Mouse (Mus musculus): ENCODE data around the gene Ppp1r37. TPM values are rescaled to one million over a fixed set of nuclear protein-coding genes. Genes with fewer than 3 reads are reported as not detected.

Ppp1r37 gene
- polyA plus RNA-seq, 1 experiment from 2014 or later: 18.3 TPM

GRCm38 (mm10) chr7:19561431-19561764 lies 1.5 kb downstream of the Ppp1r37 start:
- H3K36me3 ChIP-seq (ENCODE audit: control insufficient read depth, insufficient read depth, low read length): peaks cover 13% of the 10 kb centered on the region
- 0% methylated on average over 11 of the region's 11 CpGs for WGBS
- peak overlapping the region; percentile 95 for H3K9ac ChIP-seq (ENCODE audit: low read length)
- peak overlapping the region; percentile 88 for H3K27ac ChIP-seq (ENCODE audit: low read length)
- ATAC-seq (ENCODE audit: low read depth): peak; percentile 5; the same call in 1 of the 2 replicates
- no peaks in the 10 kb centered on the region for H3K27me3 ChIP-seq (ENCODE audit: control insufficient read depth, insufficient read depth, low read depth, low read length)
- H3K4me1 ChIP-seq (replicated peaks; ENCODE audit: control insufficient read depth, insufficient read depth, low read length): peaks cover 36% of the 10 kb centered on the region
- peak overlapping the region; percentile 72 for H3K4me2 ChIP-seq (ENCODE audit: low read depth, low read length)
- H3K4me3 ChIP-seq (ENCODE audit: low read length): peak overlapping the region; percentile 96
- H3K9me3 ChIP-seq (ENCODE audit: control insufficient read depth, low read length): no peaks in the 10 kb centered on the region; the same call in 1 of the 2 replicates

- no peak overlapping the region; the same call in 1 of the 2 replicates for H3K27ac ChIP-seq (ENCODE audit: low read length)
- no peaks in the 10 kb centered on the region for H3K27me3 ChIP-seq (ENCODE audit: control insufficient read depth, insufficient read depth, low read depth, low read length)
- peak overlapping the region; percentile 72 for H3K4me2 ChIP-seq (ENCODE audit: low read depth, low read length)
- WGBS: 15% methylated on average over 11 of the region's 11 CpGs
- peak overlapping the region; percentile 95 for H3K9ac ChIP-seq (ENCODE audit: low read length)
- H3K36me3 ChIP-seq (ENCODE audit: control insufficient read depth, insufficient read depth, low read length): peaks cover 13% of the 10 kb centered on the region
- H3K9me3 ChIP-seq (ENCODE audit: control insufficient read depth, low read length): no peaks in the 10 kb centered on the region; the same call in 1 of the 2 replicates
- no peak for ATAC-seq (ENCODE audit: low read depth)
- peak overlapping the region; percentile 96 for H3K4me3 ChIP-seq (ENCODE audit: low read length)
- peaks cover 36% of the 10 kb centered on the region for H3K4me1 ChIP-seq (replicated peaks; ENCODE audit: control insufficient read depth, insufficient read depth, low read length)
These were observed 2.2 kb downstream of the Ppp1r37 start for GRCm38 (mm10) chr7:19560491-19561260.

- H3K9me3 ChIP-seq (ENCODE audit: control insufficient read depth, low read length): no peaks in the 10 kb centered on the region
- peaks cover 36% of the 10 kb centered on the region for H3K4me1 ChIP-seq (replicated peaks; ENCODE audit: control insufficient read depth, insufficient read depth, low read length)
- no peak overlapping the region for H3K27ac ChIP-seq (ENCODE audit: low read length)
- no peak overlapping the region for H3K4me3 ChIP-seq (ENCODE audit: low read length)
- 32% methylated on average over 2 of the region's 2 CpGs for WGBS
- H3K4me2 ChIP-seq (ENCODE audit: low read depth, low read length): no peak overlapping the region
- H3K27me3 ChIP-seq (ENCODE audit: control insufficient read depth, insufficient read depth, low read depth, low read length): no peaks in the 10 kb centered on the region
- H3K36me3 ChIP-seq (ENCODE audit: control insufficient read depth, insufficient read depth, low read length): 0 out of 2 replicates have a peak, but pooled peaks cover 2% of the 10 kb centered on the region
- H3K9ac ChIP-seq (ENCODE audit: low read length): no peak overlapping the region; the same call in 1 of the 2 replicates
- ATAC-seq (ENCODE audit: low read depth): no peak
These were observed 3.9 kb downstream of the Ppp1r37 start for GRCm38 (mm10) chr7:19558965-19559364.

GRCm38 (mm10) chr7:19557982-19558900 lies 4.6 kb downstream of the Ppp1r37 start:
- H3K4me2 ChIP-seq (ENCODE audit: low read depth, low read length): no peak overlapping the region
- no peak overlapping the region for H3K27ac ChIP-seq (ENCODE audit: low read length)
- no peaks in the 10 kb centered on the region for H3K9me3 ChIP-seq (ENCODE audit: control insufficient read depth, low read length)
- H3K9ac ChIP-seq (ENCODE audit: low read length): peak overlapping the region; percentile 5; the same call in 1 of the 2 replicates
- peaks cover 7% of the 10 kb centered on the region; the same call in 1 of the 2 replicates for H3K36me3 ChIP-seq (ENCODE audit: control insufficient read depth, insufficient read depth, low read length)
- 84% methylated on average over 6 of the region's 6 CpGs for WGBS
- H3K27me3 ChIP-seq (ENCODE audit: control insufficient read depth, insufficient read depth, low read depth, low read length): no peaks in the 10 kb centered on the region
- H3K4me1 ChIP-seq (replicated peaks; ENCODE audit: control insufficient read depth, insufficient read depth, low read length): peaks cover 36% of the 10 kb centered on the region
- ATAC-seq (ENCODE audit: low read depth): 0 out of 2 replicates have a peak, but pooled peaks have one; percentile 24
- no peak overlapping the region for H3K4me3 ChIP-seq (ENCODE audit: low read length)

- Histone ChIP-seq H3K9ac (ENCODE audit: low read length) (no peak overlapping the region), H3K4me1 (replicated peaks; ENCODE audit: control insufficient read depth, insufficient read depth, low read length) (peaks cover 33% of the 10 kb centered on the region), H3K27me3 (ENCODE audit: control insufficient read depth, insufficient read depth, low read depth, low read length) (no peaks in the 10 kb centered on the region), H3K9me3 (ENCODE audit: control insufficient read depth, low read length) (no peaks in the 10 kb centered on the region), H3K36me3 (ENCODE audit: control insufficient read depth, insufficient read depth, low read length) (peaks cover 9% of the 10 kb centered on the region; the same call in 1 of the 2 replicates), H3K4me2 (ENCODE audit: low read depth, low read length) (no peak overlapping the region), H3K27ac (ENCODE audit: low read length) (no peak overlapping the region), H3K4me3 (ENCODE audit: low read length) (no peak overlapping the region)
- 81% methylated on average over 2 of the region's 2 CpGs for WGBS
- no peak for ATAC-seq (ENCODE audit: low read depth)
These were observed 5.8 kb downstream of the Ppp1r37 start for GRCm38 (mm10) chr7:19557086-19557485.

GRCm38 (mm10) chr7:19554168-19554567 lies 8.7 kb downstream of the Ppp1r37 start:
- Histone ChIP-seq H3K9ac (ENCODE audit: low read length) (no peak overlapping the region), H3K27me3 (ENCODE audit: control insufficient read depth, insufficient read depth, low read depth, low read length) (no peaks in the 10 kb centered on the region), H3K27ac (ENCODE audit: low read length) (no peak overlapping the region), H3K4me2 (ENCODE audit: low read depth, low read length) (no peak overlapping the region), H3K36me3 (ENCODE audit: control insufficient read depth, insufficient read depth, low read length) (peaks cover 9% of the 10 kb centered on the region; the same call in 1 of the 2 replicates), H3K9me3 (ENCODE audit: control insufficient read depth, low read length) (no peaks in the 10 kb centered on the region), H3K4me3 (ENCODE audit: low read length) (no peak overlapping the region), H3K4me1 (replicated peaks; ENCODE audit: control insufficient read depth, insufficient read depth, low read length) (peaks cover 15% of the 10 kb centered on the region)
- no peak for ATAC-seq (ENCODE audit: low read depth)
- 87% methylated on average over 1 of the region's 1 CpGs for WGBS

- Histone ChIP-seq H3K27ac (ENCODE audit: low read length) (no peak overlapping the region), H3K4me1 (replicated peaks; ENCODE audit: control insufficient read depth, insufficient read depth, low read length) (peaks cover 10% of the 10 kb centered on the region), H3K9me3 (ENCODE audit: control insufficient read depth, low read length) (no peaks in the 10 kb centered on the region), H3K4me2 (ENCODE audit: low read depth, low read length) (no peak overlapping the region), H3K4me3 (ENCODE audit: low read length) (no peak overlapping the region), H3K9ac (ENCODE audit: low read length) (no peak overlapping the region), H3K27me3 (ENCODE audit: control insufficient read depth, insufficient read depth, low read depth, low read length) (no peaks in the 10 kb centered on the region), H3K36me3 (ENCODE audit: control insufficient read depth, insufficient read depth, low read length) (peaks cover 9% of the 10 kb centered on the region; the same call in 1 of the 2 replicates)
- no peak for ATAC-seq (ENCODE audit: low read depth)
- 37% methylated on average over 2 of the region's 2 CpGs for WGBS
These were observed 10.4 kb downstream of the Ppp1r37 start for GRCm38 (mm10) chr7:19552443-19552842.

- Histone ChIP-seq H3K4me1 (replicated peaks; ENCODE audit: control insufficient read depth, insufficient read depth, low read length) (peaks cover 16% of the 10 kb centered on the region), H3K9me3 (ENCODE audit: control insufficient read depth, low read length) (no peaks in the 10 kb centered on the region), H3K27ac (ENCODE audit: low read length) (no peak overlapping the region), H3K36me3 (ENCODE audit: control insufficient read depth, insufficient read depth, low read length) (peaks cover 9% of the 10 kb centered on the region; the same call in 1 of the 2 replicates), H3K4me2 (ENCODE audit: low read depth, low read length) (no peak overlapping the region), H3K4me3 (ENCODE audit: low read length) (no peak overlapping the region), H3K27me3 (ENCODE audit: control insufficient read depth, insufficient read depth, low read depth, low read length) (no peaks in the 10 kb centered on the region), H3K9ac (ENCODE audit: low read length) (no peak overlapping the region)
- no peak for ATAC-seq (ENCODE audit: low read depth)
- WGBS: 83% methylated on average over 5 of the region's 5 CpGs
These were observed 11.2 kb downstream of the Ppp1r37 start for GRCm38 (mm10) chr7:19551634-19552033.

GRCm38 (mm10) chr7:19549394-19549793 lies 13.5 kb downstream of the Ppp1r37 start:
- H3K4me3 ChIP-seq (ENCODE audit: low read length): no peak overlapping the region
- 61% methylated on average over 10 of the region's 10 CpGs for WGBS
- no peaks in the 10 kb centered on the region for H3K27me3 ChIP-seq (ENCODE audit: control insufficient read depth, insufficient read depth, low read depth, low read length)
- H3K4me1 ChIP-seq (replicated peaks; ENCODE audit: control insufficient read depth, insufficient read depth, low read length): peaks cover 27% of the 10 kb centered on the region
- ATAC-seq (ENCODE audit: low read depth): no peak; the same call in none of the 2 replicates
- H3K4me2 ChIP-seq (ENCODE audit: low read depth, low read length): no peak overlapping the region
- no peak overlapping the region for H3K27ac ChIP-seq (ENCODE audit: low read length)
- H3K36me3 ChIP-seq (ENCODE audit: control insufficient read depth, insufficient read depth, low read length): peaks cover 6% of the 10 kb centered on the region; the same call in 1 of the 2 replicates
- no peaks in the 10 kb centered on the region for H3K9me3 ChIP-seq (ENCODE audit: control insufficient read depth, low read length)
- no peak overlapping the region for H3K9ac ChIP-seq (ENCODE audit: low read length)

Measured in lung, embryonic 16.5 days (tissue).